Mouse (Mus musculus): Measurements from ENCODE around the gene Nod1.

The Nod1 gene

GRCm38 (mm10) chr6:54883424-54883823 is 89.0 kb downstream of the Nod1 start:
- no peak for DNase-seq (ENCODE audit: low spot score)

GRCm38 (mm10) chr6:54880086-54880485 is 92.3 kb downstream of the Nod1 start:
- no peak for DNase-seq (ENCODE audit: low spot score)

- DNase-seq (ENCODE audit: low spot score) = no peak
Observed at GRCm38 (mm10) chr6:54878546-54878945, 93.9 kb downstream of the Nod1 start.

GRCm38 (mm10) chr6:54877651-54878050 is 94.8 kb downstream of the Nod1 start:
- no peak for DNase-seq (ENCODE audit: low spot score)

GRCm38 (mm10) chr6:54876782-54877181 is 95.6 kb downstream of the Nod1 start:
- no peak for DNase-seq (ENCODE audit: low spot score)
